Comparison of ENCODE assay signal across 11 mouse cellular contexts in genomic region chr5:97867921-97868320, GRCm38 (mm10).
"Had no signal": no experiment of that assay in that cellular context is flagged by ENCODE, and none has a peak within 500 bp of the region (broad histone marks: within the 10 kb centered on the region; RNA-seq: fewer than 3 reads in every experiment).

No protein-coding gene starts in this region.

- H3K9ac ChIP-seq: limb, embryonic 15.5 days; liver, embryonic 12.5 days; lung, embryonic 14.5 days; midbrain, embryonic 12.5 days had no signal

- H3K4me1 ChIP-seq: limb, embryonic 15.5 days; liver, embryonic 12.5 days; midbrain, embryonic 12.5 days had no signal

- H3K4me2 ChIP-seq: limb, embryonic 15.5 days; liver, embryonic 12.5 days; lung, embryonic 14.5 days; midbrain, embryonic 12.5 days had no signal

- H3K36me3 ChIP-seq: limb, embryonic 15.5 days; liver, embryonic 12.5 days; midbrain, embryonic 12.5 days had no signal

- H3K27me3 ChIP-seq: limb, embryonic 15.5 days; liver, embryonic 12.5 days; midbrain, embryonic 12.5 days had no signal

- H3K27ac ChIP-seq: limb, embryonic 15.5 days; liver, embryonic 12.5 days; midbrain, embryonic 12.5 days had no signal

- H3K4me3 ChIP-seq: limb, embryonic 15.5 days; liver, embryonic 12.5 days; midbrain, embryonic 12.5 days had no signal

- DNase-seq: kidney, postnatal 25 days; layer of hippocampus, adult 9-11 months; layer of hippocampus, postnatal 36 days; lung, embryonic 14.5 days; lung, postnatal 14 days; right cerebral cortex, postnatal 14 days; thymus, postnatal 36 days had no signal

- ATAC-seq: liver, embryonic 12.5 days; midbrain, embryonic 16.5 days had no signal

- H3K9me3 ChIP-seq: limb, embryonic 15.5 days; liver, embryonic 12.5 days; midbrain, embryonic 12.5 days had no signal
